Mouse (Mus musculus) granulocyte monocyte progenitor cell, adult 5-6 weeks (primary cell): ENCODE data around the gene Ipo4. TPM values are rescaled to one million over a fixed set of nuclear protein-coding genes. Genes with fewer than 3 reads are reported as not detected.
A peak's percentile ranks its signal among the peaks of the same experiment; 100 is the strongest.

ENCODE experiments used
- ATAC-seq: replicated peaks from 2 replicates; pipeline ENCODE4 v1.8.0; 2016; ENCODE audit warnings: mild to moderate bottlenecking, moderate TSS enrichment, inconsistent platforms; ENCODE audit not compliant: poor library complexity, severe bottlenecking
- total RNA-seq, 2 experiments: library from RNA; stranded (forward) in 1 of 2; stranded (reverse) in 1 of 2; fragments of 200-712, 200-1000 nt in 1 of 2; fragments of >200 nt in 1 of 2; fragmentation: Nextera tagmentation in 1 of 2; gene quantifications; 2 replicates each; pipeline ENCODE4 v1.2.3; 2014 to 2017

The Ipo4 gene
- total RNA-seq, 2 experiments from 2014 or later, result 25.5 to 47.3 TPM

GRCm38 (mm10) chr14:55634874-55635522 is 759 bp downstream of the Ipo4 start:
- no peak; the same call in 1 of the 2 replicates for ATAC-seq

GRCm38 (mm10) chr14:55629312-55629711 is 6.4 kb downstream of the Ipo4 start:
- ATAC-seq, result peak; percentile 68

- no peak for ATAC-seq
These were observed 7.5 kb downstream of the Ipo4 start for GRCm38 (mm10) chr14:55628077-55628827.

GRCm38 (mm10) chr14:55618486-55619195 is 17.1 kb downstream of the Ipo4 start:
- peak; percentile 33 for ATAC-seq

DNA sequence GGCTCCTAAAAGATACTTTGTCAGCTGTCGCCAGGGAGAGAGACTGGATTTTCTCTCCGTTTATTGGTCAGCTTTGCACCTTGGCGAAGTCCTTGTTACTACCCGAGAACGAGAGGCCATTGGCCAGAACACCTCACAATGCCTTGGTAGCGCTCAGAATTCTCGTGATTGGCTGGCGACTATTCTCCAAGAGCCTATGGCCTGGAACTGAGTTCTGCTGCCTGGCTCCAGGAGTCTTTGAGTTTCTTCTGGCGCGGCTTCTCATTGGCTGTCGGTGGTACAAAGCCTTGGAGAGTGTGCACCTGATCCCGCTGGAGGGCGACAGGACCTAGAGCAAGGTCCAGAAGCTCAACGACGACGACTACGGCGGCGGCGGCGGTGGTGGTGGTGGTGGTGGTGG is 17.9 kb downstream of the Ipo4 start, which contains the start of gene Rec8:
Rec8 (plus strand) TSS at position 216 of the 400 bp plus-strand sequence.
- peak; percentile 75 for ATAC-seq

DNA sequence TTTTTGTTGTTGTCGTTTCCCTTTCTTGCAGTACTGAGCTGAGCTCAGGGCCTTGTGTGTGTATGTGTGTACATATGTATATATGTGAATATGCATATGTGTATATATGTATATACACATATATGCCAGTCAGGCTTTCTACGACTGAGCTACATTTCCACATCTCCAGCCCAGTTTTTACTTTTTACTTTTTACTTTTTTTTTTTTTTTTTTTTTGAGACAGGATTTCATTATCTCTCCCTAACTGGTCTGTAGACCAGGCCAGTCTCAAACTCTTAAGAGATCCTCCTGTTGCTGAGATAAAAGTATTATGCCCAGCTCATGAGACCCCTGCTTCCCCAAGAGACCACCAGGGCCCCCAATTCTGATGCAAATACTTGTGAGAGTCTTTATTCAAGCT is 18.9 kb downstream of the Ipo4 start:
- ATAC-seq, result no peak

- ATAC-seq, result no peak
These were observed 19.9 kb downstream of the Ipo4 start for GRCm38 (mm10) chr14:55615876-55616275.

DNA sequence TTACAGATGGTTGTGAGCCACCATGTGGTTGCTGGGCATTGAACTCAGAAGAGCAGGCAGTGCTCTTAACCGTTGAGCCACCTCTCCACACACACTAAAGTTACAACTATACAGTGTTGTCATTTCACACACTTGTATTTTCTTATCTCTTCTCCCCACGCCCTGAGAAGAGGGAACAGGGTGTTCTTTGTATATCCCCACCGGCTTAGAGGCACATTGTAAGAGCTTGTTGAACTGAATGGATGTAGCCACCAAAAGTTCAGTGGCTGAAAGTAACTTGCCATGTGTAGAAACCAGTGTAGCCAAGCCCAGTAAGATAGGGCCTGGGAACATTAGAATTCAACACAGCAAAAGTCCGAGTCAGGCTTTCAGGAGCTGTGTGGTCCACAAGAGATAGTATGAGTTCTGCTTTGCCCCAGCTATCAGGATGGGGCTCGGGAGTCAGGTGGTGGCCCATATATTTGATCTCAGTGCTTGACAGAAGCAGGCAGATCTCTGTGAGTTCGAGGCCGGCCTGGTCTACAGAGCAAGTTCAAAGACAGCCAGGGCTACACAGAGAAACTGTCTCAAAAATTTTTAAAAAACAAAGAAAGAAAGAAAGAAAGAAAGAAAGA is 21.1 kb downstream of the Ipo4 start:
- ATAC-seq, result no peak

- ATAC-seq, result no peak
These were observed 22.4 kb downstream of the Ipo4 start for GRCm38 (mm10) chr14:55613346-55613745.

DNA sequence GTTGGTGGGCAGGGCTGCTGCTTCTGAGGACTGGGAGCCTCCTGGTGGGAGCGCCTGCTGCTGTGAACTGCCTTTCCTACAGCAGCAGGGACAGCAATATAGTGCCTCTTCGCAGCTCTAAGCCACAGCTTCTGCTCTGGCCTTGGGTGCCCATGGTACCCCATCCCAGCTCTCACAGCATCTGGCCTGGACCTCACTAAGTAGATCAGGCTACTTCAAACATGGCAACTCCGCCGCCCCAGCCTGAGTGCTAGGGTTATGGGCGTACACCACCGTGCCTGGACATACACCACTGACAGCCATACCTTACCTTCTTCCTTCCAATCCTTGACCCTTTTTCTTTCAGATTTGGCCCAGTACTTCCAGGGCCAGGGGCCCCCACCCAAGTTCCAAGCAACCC is 27.4 kb downstream of the Ipo4 start:
- no peak for ATAC-seq

- no peak for ATAC-seq
These were observed 29.9 kb downstream of the Ipo4 start for GRCm38 (mm10) chr14:55605743-55606459.

DNA sequence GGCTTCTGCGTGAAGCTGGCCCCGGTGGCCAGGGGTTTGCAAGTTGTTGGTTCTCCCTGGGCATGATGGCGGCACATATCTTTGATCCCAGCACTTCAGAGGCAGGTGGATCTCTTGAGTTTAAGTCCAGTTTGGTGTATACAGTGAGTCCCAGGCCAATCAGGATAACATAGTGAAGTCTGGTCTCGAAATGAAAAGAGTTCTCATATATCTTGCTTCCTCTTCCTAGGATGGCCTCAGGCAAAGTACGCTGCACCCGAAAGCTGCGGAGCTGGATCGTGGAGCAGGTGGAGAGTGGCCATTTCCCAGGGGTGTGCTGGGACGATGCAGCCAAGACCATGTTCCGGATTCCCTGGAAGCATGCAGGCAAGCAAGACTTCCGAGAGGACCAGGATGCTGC is 30.9 kb downstream of the Ipo4 start:
- 0 out of 2 replicates have a peak, but pooled peaks have one; percentile 7 for ATAC-seq

DNA sequence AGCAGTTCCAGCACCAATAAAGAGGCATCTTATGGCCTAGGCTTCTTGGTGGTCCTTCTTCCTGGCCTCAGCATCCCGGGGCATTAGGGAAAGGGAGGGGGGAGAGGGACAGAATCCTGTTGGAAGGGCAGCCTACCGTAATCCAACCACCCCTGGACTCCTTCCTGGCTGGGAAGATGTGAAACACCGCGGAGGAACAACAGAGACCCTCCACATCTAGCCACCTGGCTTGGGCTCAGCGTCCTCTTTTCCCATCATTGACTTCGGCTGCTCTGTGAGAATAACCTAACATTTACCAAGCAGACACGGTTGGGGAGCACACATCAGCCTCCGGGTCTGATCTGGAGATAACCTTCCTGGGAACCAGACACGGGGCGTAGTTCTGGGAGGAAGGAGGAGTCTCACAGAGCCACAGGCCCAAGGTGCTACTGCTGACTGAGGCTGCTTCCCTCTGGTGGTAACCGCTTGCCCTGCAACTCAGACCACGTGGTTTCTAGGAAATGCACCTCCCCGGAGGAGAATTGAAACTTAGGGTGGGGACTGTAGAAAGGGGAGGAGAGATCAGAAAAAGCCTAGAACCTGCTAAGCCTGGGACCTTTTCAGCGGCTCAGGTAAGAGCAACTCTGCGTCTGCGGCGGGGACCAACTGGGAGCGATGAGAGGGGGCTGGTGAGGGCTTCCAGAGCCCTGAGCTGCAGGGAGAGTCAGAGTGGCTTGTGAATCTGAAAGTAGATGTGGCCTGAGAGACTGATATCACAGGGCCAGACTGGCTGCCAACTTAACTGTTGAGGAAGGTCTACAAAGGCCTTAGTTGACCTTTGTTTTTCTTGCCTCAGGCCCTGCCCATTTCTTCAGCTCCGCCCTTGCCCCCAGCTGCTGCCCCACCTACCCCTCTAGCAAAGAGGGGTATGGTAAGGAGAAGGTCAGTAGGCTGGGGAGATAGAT is 31.9 kb downstream of the Ipo4 start:
- peak; percentile 93 for ATAC-seq

GRCm38 (mm10) chr14:55603271-55603632 is 32.5 kb downstream of the Ipo4 start, which contains the start of gene Irf9:
Irf9 (plus strand) TSS chr14:55603571.
- ATAC-seq, result no peak

DNA sequence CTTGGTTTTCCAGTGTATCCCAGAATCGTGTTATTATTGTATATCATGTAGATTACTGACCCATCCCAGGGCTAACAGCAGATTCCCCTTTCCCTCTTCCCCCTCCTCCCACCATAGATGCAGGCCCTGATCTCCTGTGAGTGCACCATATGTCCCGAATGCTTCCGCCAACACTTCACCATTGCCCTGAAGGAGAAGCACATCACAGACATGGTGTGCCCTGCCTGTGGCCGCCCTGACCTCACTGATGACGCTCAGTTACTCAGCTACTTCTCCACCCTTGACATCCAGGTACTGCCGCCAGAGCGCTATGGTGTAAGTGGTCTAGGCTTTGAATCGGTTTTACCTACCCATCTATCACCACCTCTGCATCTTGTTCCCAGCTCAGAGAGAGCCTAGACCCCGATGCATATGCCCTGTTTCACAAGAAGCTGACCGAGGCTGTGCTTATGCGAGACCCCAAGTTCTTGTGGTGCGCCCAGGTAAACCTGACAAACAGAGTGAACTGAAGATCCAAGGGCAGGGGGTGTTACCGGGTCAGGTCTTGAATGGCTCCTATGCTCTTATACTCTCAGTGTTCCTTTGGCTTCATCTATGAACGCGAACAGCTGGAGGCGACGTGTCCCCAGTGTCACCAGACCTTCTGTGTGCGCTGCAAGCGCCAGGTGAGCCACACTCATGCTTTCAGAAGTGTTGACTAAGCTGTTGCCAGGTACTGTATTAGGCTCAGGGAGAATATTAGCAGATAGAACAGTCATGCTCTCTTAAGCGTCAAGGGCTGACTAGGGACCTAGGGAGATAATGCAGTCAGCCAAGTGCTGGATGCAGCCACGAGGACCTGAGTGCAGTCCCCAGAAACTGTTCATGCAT is 37.0 kb downstream of the Ipo4 start:
- ATAC-seq, result no peak

- no peak for ATAC-seq
These were observed 39.6 kb downstream of the Ipo4 start for GRCm38 (mm10) chr14:55596036-55596690.

DNA sequence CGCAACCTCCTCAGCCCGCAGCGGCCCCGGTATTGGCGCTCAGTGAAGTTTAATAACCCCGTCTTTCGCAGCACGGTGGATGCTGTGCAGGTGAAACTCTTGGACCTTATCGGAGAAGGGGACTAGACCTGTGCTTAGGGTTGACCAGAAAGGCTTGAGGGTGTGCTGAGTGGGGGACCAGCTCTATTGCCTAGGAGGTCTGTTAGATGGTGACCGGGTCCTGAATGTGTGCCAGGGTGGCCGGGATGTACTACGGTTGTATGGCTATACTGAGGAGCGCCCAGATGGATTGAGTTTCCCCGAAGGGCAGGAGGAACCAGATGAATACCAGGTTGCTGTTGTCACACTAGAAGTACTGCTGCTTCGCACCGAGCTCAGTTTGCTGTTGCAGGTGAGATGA is 43.5 kb downstream of the Ipo4 start:
- no peak for ATAC-seq
